Mouse (Mus musculus) neural tube, embryonic 11.5 days (tissue): ENCODE measurements around the gene Ndufb6. TPM values are rescaled to one million over a fixed set of nuclear protein-coding genes. Genes with fewer than 3 reads are reported as not detected.

Experiments
- ATAC-seq: fragments of 200-750 bp; cut with Nextera tagmentation; 2 replicates; pipeline ENCODE4 v1.8.0; 2017; ENCODE audit warnings: moderate number of reproducible peaks, mild to moderate bottlenecking, moderate TSS enrichment, moderate library complexity; ENCODE audit not compliant: insufficient read depth, low FRiP score, low TSS enrichment
- DNase-seq: peaks from one replicate; pipeline ENCODE4 v3.0.0-alpha.2; 2015; ENCODE audit warnings: low spot score
- H3K27ac ChIP-seq: fragments of 300-500 bp; sonication (generic); 2 replicates; pipeline ENCODE4 v1.5.1; 2014; ENCODE audit warnings: low read depth, mild to moderate bottlenecking, low read length
- H3K27me3 ChIP-seq: fragments of 300-500 bp; sonication (generic); 2 replicates; pipeline ENCODE4 v1.6.1; 2014; ENCODE audit warnings: mild to moderate bottlenecking, low read length, mixed read lengths; ENCODE audit not compliant: control insufficient read depth, insufficient read depth
- H3K36me3 ChIP-seq: fragments of 300-500 bp; sonication (generic); 2 replicates; pipeline ENCODE4 v1.6.1; 2014; ENCODE audit warnings: mild to moderate bottlenecking, low read length, moderate library complexity, mixed read lengths; ENCODE audit not compliant: control insufficient read depth, insufficient read depth
- H3K4me1 ChIP-seq: fragments of 300-500 bp; sonication (generic); 2 replicates; pipeline ENCODE4 v1.6.1; 2014; ENCODE audit warnings: low read length, mixed read lengths; ENCODE audit not compliant: control insufficient read depth, insufficient read depth
- H3K4me2 ChIP-seq: fragments of 300-500 bp; sonication (generic); 2 replicates; pipeline ENCODE4 v1.6.1; 2014; ENCODE audit warnings: low read depth, mild to moderate bottlenecking, moderate library complexity
- H3K4me3 ChIP-seq: fragments of 300-500 bp; sonication (generic); 2 replicates; pipeline ENCODE4 v1.5.1; 2014; ENCODE audit warnings: low read depth, low read length
- H3K9ac ChIP-seq: fragments of 300-500 bp; sonication (generic); 2 replicates; pipeline ENCODE4 v1.6.1; 2014; ENCODE audit warnings: mild to moderate bottlenecking, low read length
- H3K9me3 ChIP-seq: fragments of 300-500 bp; sonication (generic); 2 replicates; pipeline ENCODE4 v1.6.1; 2016; ENCODE audit warnings: low read length; ENCODE audit not compliant: control insufficient read depth
- WGBS: fragments of 180-500 bp; shearing (Covaris S2); extraction: QIAGEN DNeasy Blood & Tissue Kit; methylation state at CpG from one replicate; pipeline ENCODE4 v1.1.7; 2014; 5-methylcytosine and 5-hydroxymethylcytosine counted together
- polyA plus RNA-seq: library from polyadenylated mRNA; unstranded; fragments of >200 nt; fragmentation: Nextera tagmentation; extraction: Ambion mirVana; gene quantifications from 2 replicates; pipeline ENCODE4 v1.2.1, GENCODE M21; 2014

The Ndufb6 gene
- polyA plus RNA-seq, 1 experiment from 2014 or later: 274 TPM

DNA sequence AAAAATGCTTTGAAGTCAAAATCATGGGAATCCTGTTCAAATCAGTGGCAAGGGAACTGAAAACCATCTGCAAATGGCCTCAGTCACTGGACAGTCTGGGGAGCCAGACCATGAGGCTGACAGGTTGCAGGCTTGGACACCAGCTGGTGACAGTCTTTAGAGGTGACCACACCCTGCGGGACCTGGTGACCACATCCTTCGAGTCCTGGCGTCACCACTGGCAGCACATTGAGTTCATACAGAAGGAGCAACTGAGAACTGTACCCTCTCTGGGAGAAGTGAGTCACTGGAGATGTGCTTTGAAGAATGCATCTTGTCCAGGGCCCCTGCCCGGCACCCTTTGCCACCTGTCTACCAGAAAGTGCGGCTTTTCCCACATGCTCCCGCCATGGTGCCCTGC is 49.5 kb downstream of the Ndufb6 start:
- Histone ChIP-seq H3K4me3 (no peak overlapping the region), H3K4me2 (no peak overlapping the region), H3K4me1 (no peaks in the 10 kb centered on the region), H3K27me3 (no peaks in the 10 kb centered on the region), H3K9me3 (no peaks in the 10 kb centered on the region), H3K36me3 (no peaks in the 10 kb centered on the region), H3K9ac (no peak overlapping the region), H3K27ac (no peak overlapping the region)
- ATAC-seq (no peak), DNase-seq (no peak)
- WGBS: 97% methylated on average over 6 of the region's 6 CpGs

DNA sequence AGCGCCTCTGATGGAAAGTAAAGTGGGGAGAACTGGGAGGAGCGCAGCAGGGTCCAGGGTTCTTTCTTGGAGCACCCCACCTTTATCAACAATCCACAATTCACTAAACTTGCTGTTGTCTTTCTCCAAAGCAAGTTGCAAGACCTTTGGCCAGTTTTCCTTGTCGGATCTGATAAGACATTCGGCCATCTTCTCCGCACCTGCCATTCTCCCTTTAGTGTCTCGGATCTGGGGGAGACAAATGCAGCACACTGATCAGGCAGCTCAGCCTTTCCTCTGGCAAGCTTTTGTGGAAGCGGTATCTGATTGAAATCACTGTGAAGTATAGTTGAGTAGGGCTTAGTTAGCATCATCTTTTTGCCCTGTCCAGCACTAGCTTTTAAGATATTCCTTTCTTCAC is 51.3 kb downstream of the Ndufb6 start:
- no peaks in the 10 kb centered on the region for H3K36me3 ChIP-seq
- H3K4me3 ChIP-seq: no peak overlapping the region
- H3K27ac ChIP-seq: no peak overlapping the region
- DNase-seq (no peak), ATAC-seq (no peak)
- H3K9ac ChIP-seq: no peak overlapping the region
- no peak overlapping the region for H3K4me2 ChIP-seq
- no peaks in the 10 kb centered on the region for H3K9me3 ChIP-seq
- no peaks in the 10 kb centered on the region for H3K4me1 ChIP-seq
- WGBS: 89% methylated on average over 7 of the region's 7 CpGs
- H3K27me3 ChIP-seq: no peaks in the 10 kb centered on the region

DNA sequence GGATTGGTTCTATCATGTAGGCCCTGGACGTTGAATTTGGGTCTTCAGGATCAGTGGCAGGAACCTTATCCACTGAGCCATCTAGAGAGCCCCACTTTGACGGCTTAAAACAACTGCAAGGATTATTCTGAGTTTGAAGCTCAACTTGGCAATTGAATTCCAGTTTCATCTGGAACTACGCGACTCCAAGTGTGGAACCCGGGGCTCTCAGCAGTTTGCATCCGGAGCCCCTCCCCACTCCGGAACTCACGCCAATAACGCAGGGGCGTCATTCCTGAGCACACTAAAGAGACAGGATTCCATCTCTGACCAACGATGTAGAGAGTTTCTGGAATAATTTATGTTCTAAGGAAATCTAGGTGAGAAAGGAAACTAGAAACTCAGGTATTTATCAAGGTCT is 52.1 kb downstream of the Ndufb6 start:
- no peak for ATAC-seq
- Histone ChIP-seq H3K9ac (no peak overlapping the region), H3K4me3 (no peak overlapping the region), H3K4me1 (no peaks in the 10 kb centered on the region), H3K4me2 (no peak overlapping the region), H3K27me3 (no peaks in the 10 kb centered on the region), H3K27ac (no peak overlapping the region), H3K36me3 (no peaks in the 10 kb centered on the region), H3K9me3 (no peaks in the 10 kb centered on the region)
- 88% methylated on average over 11 of the region's 11 CpGs for WGBS
- no peak for DNase-seq

DNA sequence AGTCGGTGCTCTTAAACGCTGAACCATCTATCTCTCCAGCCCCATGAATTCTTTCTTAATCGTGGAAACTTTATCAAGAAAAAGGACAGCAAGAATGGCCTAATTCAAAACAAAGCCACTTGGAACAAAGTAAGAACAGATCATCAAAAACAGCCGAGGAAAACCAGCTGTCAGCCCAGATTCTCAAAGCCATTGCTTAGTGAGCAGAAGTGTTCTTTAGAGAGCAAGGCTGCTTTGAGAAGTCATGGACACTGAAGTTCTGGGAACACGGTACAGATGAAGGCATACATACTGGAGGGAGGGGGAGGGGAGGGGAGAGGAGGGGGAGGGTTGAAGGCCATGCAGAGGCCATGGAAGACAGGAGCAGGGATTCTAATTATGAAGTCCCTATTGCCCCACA is 53.1 kb downstream of the Ndufb6 start:
- H3K9ac ChIP-seq: no peak overlapping the region
- no peak overlapping the region for H3K4me3 ChIP-seq
- no peaks in the 10 kb centered on the region for H3K4me1 ChIP-seq
- 75% methylated on average over 5 of the region's 5 CpGs for WGBS
- H3K27ac ChIP-seq: no peak overlapping the region
- no peak for DNase-seq
- no peaks in the 10 kb centered on the region for H3K9me3 ChIP-seq
- H3K36me3 ChIP-seq: no peaks in the 10 kb centered on the region
- H3K27me3 ChIP-seq: no peaks in the 10 kb centered on the region
- ATAC-seq: no peak
- H3K4me2 ChIP-seq: no peak overlapping the region

DNA sequence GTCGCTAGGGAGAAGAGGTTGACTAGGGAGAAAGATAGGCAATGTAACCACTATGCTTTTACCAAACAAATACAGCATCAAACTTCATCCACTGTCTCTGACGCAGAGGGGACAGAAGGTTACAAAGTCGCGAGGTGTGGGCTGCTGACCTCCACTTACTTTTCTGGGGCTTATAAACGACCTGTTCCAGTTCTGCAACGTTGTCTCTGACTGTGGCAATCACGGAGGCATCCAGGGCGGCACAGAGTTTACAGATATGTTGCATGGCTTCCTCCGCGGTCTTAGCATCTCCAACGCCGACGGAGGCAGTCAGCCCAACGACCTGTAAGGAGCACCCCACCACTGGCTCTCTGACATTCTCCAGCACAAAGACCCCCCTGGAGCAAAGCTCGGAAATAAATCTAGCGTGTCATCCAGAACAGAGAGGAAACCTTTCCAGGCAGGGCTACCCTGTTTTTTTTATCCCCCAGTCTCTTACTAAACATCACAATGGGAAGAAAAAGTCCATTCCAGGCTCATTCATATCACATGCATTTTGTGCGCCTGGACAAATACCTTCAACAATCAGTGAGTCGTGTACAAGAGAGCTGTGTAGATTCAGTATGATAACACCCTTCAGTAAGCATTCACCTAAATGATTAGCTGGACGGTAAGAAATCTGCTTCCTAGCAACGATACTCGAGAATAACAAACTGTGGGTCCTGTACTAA is 57.2 kb downstream of the Ndufb6 start:
- no peak overlapping the region for H3K4me3 ChIP-seq
- no peaks in the 10 kb centered on the region for H3K27me3 ChIP-seq
- no peaks in the 10 kb centered on the region for H3K4me1 ChIP-seq
- no peaks in the 10 kb centered on the region for H3K36me3 ChIP-seq
- no peak overlapping the region for H3K27ac ChIP-seq
- no peak overlapping the region for H3K9ac ChIP-seq
- 47% methylated on average over 21 of the region's 21 CpGs for WGBS
- H3K9me3 ChIP-seq: no peaks in the 10 kb centered on the region
- DNase-seq: no peak
- no peak for ATAC-seq
- H3K4me2 ChIP-seq: no peak overlapping the region

- no peak overlapping the region for H3K4me2 ChIP-seq
- ATAC-seq (no peak), DNase-seq (no peak)
- H3K36me3 ChIP-seq: no peaks in the 10 kb centered on the region
- no peak overlapping the region for H3K4me3 ChIP-seq
- no peaks in the 10 kb centered on the region for H3K27me3 ChIP-seq
- WGBS: 27% methylated on average over 14 of the region's 14 CpGs
- H3K9me3 ChIP-seq: no peaks in the 10 kb centered on the region
- no peaks in the 10 kb centered on the region for H3K4me1 ChIP-seq
- no peak overlapping the region for H3K27ac ChIP-seq
- H3K9ac ChIP-seq: no peak overlapping the region
Observed at GRCm38 (mm10) chr4:40221004-40221760, 58.0 kb downstream of the Ndufb6 start.

Other genes with a start within 250 kb of the Ndufb6 start
- 61.4 and 65.4 TPM in 2 replicates for gene Aco1, start 136.3 kb downstream of the Ndufb6 start, polyA plus RNA-seq
- 2.8 and 4.1 TPM in 2 replicates for gene Ddx58, start 39.6 kb downstream of the Ndufb6 start, polyA plus RNA-seq
- gene Smim27, start 9.8 kb downstream of the Ndufb6 start, polyA plus RNA-seq: 21.6 and 27.7 TPM in 2 replicates
- 49.0 and 49.3 TPM in 2 replicates for gene Topors, start 9.6 kb downstream of the Ndufb6 start, polyA plus RNA-seq
- 0.42 and 0.51 TPM in 2 replicates for gene Tmem215, start 192.8 kb upstream of the Ndufb6 start, polyA plus RNA-seq